Mouse (Mus musculus) G1E (cell line): ENCODE measurements at regions not wholly inside any gene's neighbourhood (a gene's known extent, or its start where the extent isn't known, plus 50 kb on each side); places are given as distances from the start of the nearest gene placed in this dataset.

Experiments used
- CTCF ChIP-seq: IDR thresholded peaks from 2 replicates; pipeline ENCODE4 v1.5.1; 2012; ENCODE audit warnings: low read depth, low read length, inconsistent platforms, mixed read lengths
- GATA1 ChIP-seq: IDR thresholded peaks from 2 replicates; pipeline ENCODE4 v1.6.1; 2012; ENCODE audit warnings: borderline replicate concordance, low read length, inconsistent platforms, mixed read lengths
- TAL1 ChIP-seq: conservative IDR thresholded peaks from 2 replicates; pipeline ENCODE4 v1.6.1; 2012; ENCODE audit warnings: low read depth, low read length, inconsistent platforms, mixed read lengths

- TF ChIP-seq CTCF: no peak
- no peak for TF ChIP-seq GATA1
- TF ChIP-seq TAL1: no peak
Observed at GRCm38 (mm10) chr4:45744849-45745407, 53.9 kb upstream of the Aldh1b1 start.
